Mouse (Mus musculus) neural tube, embryonic 13.5 days (tissue): ENCODE results near the gene Mbtd1. TPM values are rescaled to one million over a fixed set of nuclear protein-coding genes. Genes with fewer than 3 reads are reported as not detected.
"Not testable (repeated sequence)": the region's sequence is repeated elsewhere in the genome, so short reads cannot be mapped to it uniquely, and the experiment has no call there.

Source experiments
- ATAC-seq: fragments of 200-750 bp; cut with Nextera tagmentation; 2 replicates; pipeline ENCODE4 v1.8.0; 2017; ENCODE audit warnings: low read depth, mild to moderate bottlenecking, moderate TSS enrichment, moderate library complexity
- H3K27ac ChIP-seq: fragments of 300-500 bp; sonication (generic); replicated peaks from 2 replicates; pipeline ENCODE4 v1.5.1; 2015; ENCODE audit warnings: moderate library complexity, mild to moderate bottlenecking, inconsistent platforms
- H3K27me3 ChIP-seq: fragments of 300-500 bp; sonication (generic); 2 replicates; pipeline ENCODE4 v1.6.1; 2015; ENCODE audit warnings: mild to moderate bottlenecking, inconsistent platforms
- H3K36me3 ChIP-seq: fragments of 300-500 bp; sonication (generic); 2 replicates; pipeline ENCODE4 v1.6.1; 2015; ENCODE audit warnings: mild to moderate bottlenecking, inconsistent platforms
- H3K4me1 ChIP-seq: fragments of 300-500 bp; sonication (generic); replicated peaks from 2 replicates; pipeline ENCODE4 v1.6.1; 2015; ENCODE audit warnings: inconsistent platforms
- H3K4me2 ChIP-seq: fragments of 300-500 bp; sonication (generic); 2 replicates; pipeline ENCODE4 v1.6.1; 2015; ENCODE audit warnings: inconsistent platforms, mild to moderate bottlenecking, moderate library complexity
- H3K4me3 ChIP-seq: fragments of 300-500 bp; sonication (generic); 2 replicates; pipeline ENCODE4 v1.5.1; 2015; ENCODE audit warnings: mild to moderate bottlenecking, inconsistent platforms
- H3K9ac ChIP-seq: fragments of 300-500 bp; sonication (generic); 2 replicates; pipeline ENCODE4 v1.6.1; 2015; ENCODE audit warnings: moderate library complexity, mild to moderate bottlenecking, inconsistent platforms
- H3K9me3 ChIP-seq: fragments of 300-500 bp; sonication (generic); 2 replicates; pipeline ENCODE4 v1.6.1; 2016; ENCODE audit warnings: inconsistent platforms
- WGBS: fragments of 180-500 bp; shearing (Covaris S2); methylation state at CpG from one replicate; pipeline ENCODE4 v1.1.7; 2015; 5-methylcytosine and 5-hydroxymethylcytosine counted together
- polyA plus RNA-seq: library from polyadenylated mRNA; unstranded; fragments of >200 nt; fragmentation: Nextera tagmentation; extraction: Ambion mirVana; gene quantifications from 2 replicates; pipeline ENCODE4 v1.2.1, GENCODE M21; 2015

The Mbtd1 gene
- polyA plus RNA-seq, 1 experiment from 2014 or later, result 28.1 TPM

GRCm38 (mm10) chr11:93887080-93887447 is 1.4 kb downstream of the Mbtd1 start:
- ATAC-seq, result no peak
- peaks cover 58% of the 10 kb centered on the region for H3K4me1 ChIP-seq
- 7% methylated on average over 4 of the region's 4 CpGs for WGBS
- H3K9ac ChIP-seq, result peak overlapping the region; percentile 95
- peak overlapping the region; percentile 99 for H3K4me3 ChIP-seq
- 0 out of 2 replicates have a peak overlapping the region, but pooled peaks have one; percentile 95 for H3K27ac ChIP-seq
- peaks cover 4% of the 10 kb centered on the region; the same call in 1 of the 2 replicates for H3K36me3 ChIP-seq
- peak overlapping the region; percentile 97 for H3K4me2 ChIP-seq
- no peaks in the 10 kb centered on the region for H3K27me3 ChIP-seq
- no peaks in the 10 kb centered on the region for H3K9me3 ChIP-seq

- Histone ChIP-seq H3K36me3 (peaks cover 8% of the 10 kb centered on the region; the same call in 1 of the 2 replicates), H3K4me1 (no peaks in the 10 kb centered on the region), H3K9ac (no peak overlapping the region), H3K27me3 (no peaks in the 10 kb centered on the region), H3K27ac (no peak overlapping the region), H3K4me3 (no peak overlapping the region), H3K4me2 (no peak overlapping the region), H3K9me3 (no peaks in the 10 kb centered on the region)
- ATAC-seq, result no peak
- WGBS, result 89% methylated on average over 3 of the region's 3 CpGs
Observed at GRCm38 (mm10) chr11:93897732-93898131, 12.1 kb downstream of the Mbtd1 start.

- no peak overlapping the region for H3K9ac ChIP-seq
- H3K4me3 ChIP-seq, result no peak overlapping the region
- H3K27ac ChIP-seq, result no peak overlapping the region
- H3K27me3 ChIP-seq, result no peaks in the 10 kb centered on the region
- H3K36me3 ChIP-seq, result peaks cover 55% of the 10 kb centered on the region
- WGBS, result 87% methylated on average over 3 of the region's 4 CpGs
- ATAC-seq, result no peak
- H3K9me3 ChIP-seq, result no peaks in the 10 kb centered on the region
- no peak overlapping the region for H3K4me2 ChIP-seq
- H3K4me1 ChIP-seq, result no peaks in the 10 kb centered on the region
Observed at GRCm38 (mm10) chr11:93906834-93907233, 21.2 kb downstream of the Mbtd1 start.

- Histone ChIP-seq H3K27ac (no peak overlapping the region), H3K4me2 (no peak overlapping the region), H3K9ac (no peak overlapping the region), H3K36me3 (peaks cover 62% of the 10 kb centered on the region), H3K9me3 (no peaks in the 10 kb centered on the region), H3K4me1 (no peaks in the 10 kb centered on the region), H3K4me3 (no peak overlapping the region), H3K27me3 (no peaks in the 10 kb centered on the region)
- WGBS, result 92% methylated on average over 3 of the region's 3 CpGs
- no peak for ATAC-seq
Observed at GRCm38 (mm10) chr11:93907839-93908238, 22.2 kb downstream of the Mbtd1 start.

- 90% methylated on average over 9 of the region's 9 CpGs for WGBS
Observed at GRCm38 (mm10) chr11:93908829-93909228, 23.2 kb downstream of the Mbtd1 start.

GRCm38 (mm10) chr11:93911603-93912002 is 26.0 kb downstream of the Mbtd1 start:
- H3K4me1 ChIP-seq, result no peaks in the 10 kb centered on the region
- no peaks in the 10 kb centered on the region for H3K27me3 ChIP-seq
- ATAC-seq, result no peak
- H3K4me3 ChIP-seq, result no peak overlapping the region
- no peaks in the 10 kb centered on the region for H3K9me3 ChIP-seq
- H3K9ac ChIP-seq, result no peak overlapping the region
- H3K4me2 ChIP-seq, result no peak overlapping the region
- 95% methylated on average over 3 of the region's 3 CpGs for WGBS
- H3K36me3 ChIP-seq, result peaks cover 78% of the 10 kb centered on the region
- H3K27ac ChIP-seq, result no peak overlapping the region

More at GRCm38 (mm10) chr11:93908829-93909228, 23.2 kb downstream of the Mbtd1 start:
- Histone ChIP-seq H3K36me3 (peaks cover 69% of the 10 kb centered on the region), H3K27ac (no peak overlapping the region), H3K27me3 (no peaks in the 10 kb centered on the region), H3K4me1 (no peaks in the 10 kb centered on the region), H3K4me3 (no peak overlapping the region), H3K9me3 (no peaks in the 10 kb centered on the region), H3K4me2 (no peak overlapping the region), H3K9ac (no peak overlapping the region)
- no peak for ATAC-seq

GRCm38 (mm10) chr11:93915019-93915418 is 29.4 kb downstream of the Mbtd1 start:
- 92% methylated on average over 2 of the region's 2 CpGs for WGBS
- H3K27me3 ChIP-seq, H3K4me2 ChIP-seq, H3K9me3 ChIP-seq, H3K4me3 ChIP-seq, H3K4me1 ChIP-seq, H3K9ac ChIP-seq, H3K27ac ChIP-seq, ATAC-seq: not testable (repeated sequence)
- peaks cover 81% of the 10 kb centered on the region for H3K36me3 ChIP-seq

GRCm38 (mm10) chr11:93929106-93929505 is 43.5 kb downstream of the Mbtd1 start:
- Histone ChIP-seq H3K4me1 (no peaks in the 10 kb centered on the region), H3K27ac (no peak overlapping the region), H3K27me3 (no peaks in the 10 kb centered on the region), H3K4me2 (no peak overlapping the region), H3K36me3 (peaks cover 87% of the 10 kb centered on the region), H3K4me3 (no peak overlapping the region), H3K9me3 (no peaks in the 10 kb centered on the region), H3K9ac (no peak overlapping the region)
- ATAC-seq, result no peak

GRCm38 (mm10) chr11:93940906-93941305 is 55.3 kb downstream of the Mbtd1 start:
- no peak overlapping the region for H3K4me3 ChIP-seq
- ATAC-seq, result no peak
- 93% methylated on average over 2 of the region's 2 CpGs for WGBS
- no peak overlapping the region for H3K4me2 ChIP-seq
- H3K27ac ChIP-seq, result no peak overlapping the region
- H3K9me3 ChIP-seq, result no peaks in the 10 kb centered on the region
- peaks cover 66% of the 10 kb centered on the region for H3K36me3 ChIP-seq
- no peaks in the 10 kb centered on the region for H3K4me1 ChIP-seq
- no peak overlapping the region for H3K9ac ChIP-seq
- H3K27me3 ChIP-seq, result no peaks in the 10 kb centered on the region

- 75% methylated on average over 3 of the region's 3 CpGs for WGBS
Observed at GRCm38 (mm10) chr11:93944986-93945385, 59.3 kb downstream of the Mbtd1 start.

GRCm38 (mm10) chr11:93948887-93949567 is 63.4 kb downstream of the Mbtd1 start:
- no peak overlapping the region for H3K4me2 ChIP-seq
- H3K27ac ChIP-seq, result no peak overlapping the region
- WGBS, result 91% methylated on average over 9 of the region's 9 CpGs
- no peaks in the 10 kb centered on the region for H3K9me3 ChIP-seq
- no peak overlapping the region for H3K4me3 ChIP-seq
- H3K4me1 ChIP-seq, result peaks cover 20% of the 10 kb centered on the region
- H3K27me3 ChIP-seq, result no peaks in the 10 kb centered on the region
- no peak for ATAC-seq
- H3K36me3 ChIP-seq, result peaks cover 68% of the 10 kb centered on the region
- H3K9ac ChIP-seq, result no peak overlapping the region

More at GRCm38 (mm10) chr11:93944986-93945385, 59.3 kb downstream of the Mbtd1 start:
- Histone ChIP-seq H3K4me1 (no peaks in the 10 kb centered on the region), H3K27ac (no peak overlapping the region), H3K27me3 (no peaks in the 10 kb centered on the region), H3K9me3 (no peaks in the 10 kb centered on the region), H3K4me3 (no peak overlapping the region), H3K36me3 (peaks cover 59% of the 10 kb centered on the region), H3K9ac (no peak overlapping the region), H3K4me2 (no peak overlapping the region)
- no peak for ATAC-seq

- 88% methylated on average over 1 of the region's 1 CpGs for WGBS
- no peaks in the 10 kb centered on the region for H3K9me3 ChIP-seq
- H3K27ac ChIP-seq, result no peak overlapping the region
- H3K4me1 ChIP-seq, result peaks cover 29% of the 10 kb centered on the region
- no peaks in the 10 kb centered on the region for H3K27me3 ChIP-seq
- no peak overlapping the region for H3K9ac ChIP-seq
- no peak overlapping the region for H3K4me2 ChIP-seq
- H3K4me3 ChIP-seq, result no peak overlapping the region
- H3K36me3 ChIP-seq, result peaks cover 63% of the 10 kb centered on the region
- no peak for ATAC-seq
Observed at GRCm38 (mm10) chr11:93950045-93950444, 64.4 kb downstream of the Mbtd1 start.

- Histone ChIP-seq H3K9me3 (no peaks in the 10 kb centered on the region), H3K4me1 (peaks cover 40% of the 10 kb centered on the region), H3K4me2 (0 out of 2 replicates have a peak overlapping the region, but pooled peaks have one; percentile 13), H3K36me3 (peaks cover 57% of the 10 kb centered on the region), H3K4me3 (no peak overlapping the region), H3K27me3 (no peaks in the 10 kb centered on the region), H3K9ac (no peak overlapping the region), H3K27ac (no peak overlapping the region)
- 85% methylated on average over 5 of the region's 5 CpGs for WGBS
- no peak for ATAC-seq
Observed at GRCm38 (mm10) chr11:93952376-93952775, 66.7 kb downstream of the Mbtd1 start.
